Mouse (Mus musculus) neural tube, embryonic 15.5 days (tissue): ENCODE results near the gene Tmem104. TPM values are rescaled to one million over a fixed set of nuclear protein-coding genes. Genes with fewer than 3 reads are reported as not detected.

Experiments used
- ATAC-seq: fragments of 200-750 bp; cut with Nextera tagmentation; 2 replicates; pipeline ENCODE4 v1.8.0; 2017; ENCODE audit warnings: mild to moderate bottlenecking, moderate TSS enrichment, moderate library complexity; ENCODE audit not compliant: low FRiP score
- H3K27ac ChIP-seq: fragments of 300-500 bp; sonication (generic); replicated peaks from 2 replicates; pipeline ENCODE4 v1.5.1; 2015; ENCODE audit warnings: mild to moderate bottlenecking, inconsistent platforms
- H3K27me3 ChIP-seq: fragments of 300-500 bp; sonication (generic); replicated peaks from 2 replicates; pipeline ENCODE4 v1.6.1; 2015; ENCODE audit warnings: inconsistent platforms
- H3K36me3 ChIP-seq: fragments of 300-500 bp; sonication (generic); 2 replicates; pipeline ENCODE4 v1.6.1; 2015; ENCODE audit warnings: inconsistent platforms
- H3K4me1 ChIP-seq: fragments of 300-500 bp; sonication (generic); 2 replicates; pipeline ENCODE4 v1.6.1; 2015; ENCODE audit warnings: inconsistent platforms
- H3K4me2 ChIP-seq: fragments of 300-500 bp; sonication (generic); 2 replicates; pipeline ENCODE4 v1.6.1; 2015; ENCODE audit warnings: inconsistent platforms, mild to moderate bottlenecking, moderate library complexity
- H3K4me3 ChIP-seq: fragments of 300-500 bp; sonication (generic); replicated peaks from 2 replicates; pipeline ENCODE4 v1.5.1; 2015; ENCODE audit warnings: mild to moderate bottlenecking, inconsistent platforms
- H3K9ac ChIP-seq: fragments of 300-500 bp; sonication (generic); replicated peaks from 2 replicates; pipeline ENCODE4 v1.6.1; 2015; ENCODE audit warnings: mild to moderate bottlenecking, inconsistent platforms
- H3K9me3 ChIP-seq: fragments of 300-500 bp; sonication (generic); replicated peaks from 2 replicates; pipeline ENCODE4 v1.6.1; 2016; ENCODE audit warnings: inconsistent platforms
- WGBS: fragments of 180-500 bp; shearing (Covaris S2); methylation state at CpG from one replicate; pipeline ENCODE4 v1.1.7; 2015; ENCODE audit warnings: mixed read lengths; 5-methylcytosine and 5-hydroxymethylcytosine counted together
- polyA plus RNA-seq: library from polyadenylated mRNA; unstranded; fragments of >200 nt; fragmentation: Nextera tagmentation; extraction: Ambion mirVana; gene quantifications from 2 replicates; pipeline ENCODE4 v1.2.1, GENCODE M21; 2015

Gene Tmem104
- polyA plus RNA-seq, 1 experiment from 2014 or later, result 11.7 TPM

- H3K36me3 ChIP-seq, result no peaks in the 10 kb centered on the region
- H3K4me1 ChIP-seq, result peaks cover 47% of the 10 kb centered on the region
- H3K9me3 ChIP-seq, result no peaks in the 10 kb centered on the region
- H3K27ac ChIP-seq, result no peak overlapping the region
- no peak overlapping the region for H3K4me3 ChIP-seq
- ATAC-seq, result no peak
- peaks cover 19% of the 10 kb centered on the region for H3K27me3 ChIP-seq
- no peak overlapping the region for H3K4me2 ChIP-seq
- H3K9ac ChIP-seq, result no peak overlapping the region
- WGBS, result 92% methylated on average over 4 of the region's 4 CpGs
Observed at GRCm38 (mm10) chr11:115169430-115169829, 17.9 kb upstream of the Tmem104 start.

DNA sequence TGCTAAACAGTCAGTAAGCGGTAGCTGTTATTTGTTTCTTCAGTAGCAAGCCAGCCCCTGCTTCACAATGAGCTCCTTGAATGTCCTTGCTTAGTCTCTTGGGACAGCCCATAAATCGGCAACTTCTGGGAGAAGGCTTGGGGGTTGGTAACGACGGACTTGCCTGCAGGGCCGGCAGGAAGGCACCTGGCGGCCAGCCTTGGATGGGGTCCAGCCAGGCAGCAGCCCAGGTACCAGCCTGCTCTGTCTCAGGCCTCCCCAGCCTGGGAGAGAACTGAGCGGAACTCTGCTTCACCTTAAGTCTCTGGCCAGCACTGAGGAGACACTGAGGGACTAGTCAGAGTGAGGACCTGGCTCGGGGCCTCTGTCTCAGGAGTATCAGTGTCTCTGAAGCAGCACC, 16.2 kb upstream of the Tmem104 start:
- ATAC-seq, result no peak
- Histone ChIP-seq H3K27ac (no peak overlapping the region), H3K27me3 (peaks cover 2% of the 10 kb centered on the region; the same call in 1 of the 2 replicates), H3K4me1 (peaks cover 51% of the 10 kb centered on the region), H3K9me3 (no peaks in the 10 kb centered on the region), H3K9ac (no peak overlapping the region), H3K4me3 (no peak overlapping the region), H3K4me2 (peak overlapping the region; percentile 6; the same call in 1 of the 2 replicates), H3K36me3 (no peaks in the 10 kb centered on the region)
- WGBS, result 31% methylated on average over 8 of the region's 8 CpGs

DNA sequence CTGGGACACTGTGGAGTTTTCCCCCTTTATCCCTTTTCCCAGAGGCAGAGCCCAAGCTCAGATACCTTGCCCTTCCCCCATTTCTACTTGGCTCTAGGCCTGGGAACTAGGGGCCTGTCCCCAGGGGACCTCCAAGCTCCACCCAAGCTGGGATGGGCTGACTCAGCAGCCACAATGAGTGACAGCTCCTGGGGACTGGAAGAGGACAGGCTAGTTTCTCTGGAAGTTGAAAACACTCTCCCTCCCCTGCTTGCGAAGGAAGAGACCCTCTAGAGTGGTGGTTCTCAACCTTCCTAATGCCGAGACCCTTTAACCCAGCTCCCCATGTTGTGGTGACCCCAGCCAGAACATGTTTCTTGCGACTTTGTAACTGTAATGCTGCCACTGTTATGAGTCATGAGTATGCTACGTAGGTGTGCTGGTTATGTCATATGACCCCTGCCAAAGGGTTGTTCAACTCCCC, 14.4 kb upstream of the Tmem104 start:
- no peak for ATAC-seq
- Histone ChIP-seq H3K27ac (no peak overlapping the region), H3K4me1 (peaks cover 66% of the 10 kb centered on the region), H3K9ac (no peak overlapping the region), H3K27me3 (peaks cover 2% of the 10 kb centered on the region; the same call in 1 of the 2 replicates), H3K4me2 (peak overlapping the region; percentile 13), H3K36me3 (no peaks in the 10 kb centered on the region), H3K4me3 (no peak overlapping the region), H3K9me3 (no peaks in the 10 kb centered on the region)
- 37% methylated on average over 4 of the region's 4 CpGs for WGBS

- no peaks in the 10 kb centered on the region for H3K36me3 ChIP-seq
- ATAC-seq, result no peak
- 16% methylated on average over 16 of the region's 16 CpGs for WGBS
- no peak overlapping the region for H3K9ac ChIP-seq
- no peaks in the 10 kb centered on the region for H3K9me3 ChIP-seq
- H3K4me3 ChIP-seq, result no peak overlapping the region
- peaks cover 73% of the 10 kb centered on the region for H3K4me1 ChIP-seq
- peaks cover 2% of the 10 kb centered on the region; the same call in 1 of the 2 replicates for H3K27me3 ChIP-seq
- peak overlapping the region; percentile 19; the same call in 1 of the 2 replicates for H3K4me2 ChIP-seq
- H3K27ac ChIP-seq, result no peak overlapping the region
Observed at GRCm38 (mm10) chr11:115173549-115174339, 13.5 kb upstream of the Tmem104 start.

DNA sequence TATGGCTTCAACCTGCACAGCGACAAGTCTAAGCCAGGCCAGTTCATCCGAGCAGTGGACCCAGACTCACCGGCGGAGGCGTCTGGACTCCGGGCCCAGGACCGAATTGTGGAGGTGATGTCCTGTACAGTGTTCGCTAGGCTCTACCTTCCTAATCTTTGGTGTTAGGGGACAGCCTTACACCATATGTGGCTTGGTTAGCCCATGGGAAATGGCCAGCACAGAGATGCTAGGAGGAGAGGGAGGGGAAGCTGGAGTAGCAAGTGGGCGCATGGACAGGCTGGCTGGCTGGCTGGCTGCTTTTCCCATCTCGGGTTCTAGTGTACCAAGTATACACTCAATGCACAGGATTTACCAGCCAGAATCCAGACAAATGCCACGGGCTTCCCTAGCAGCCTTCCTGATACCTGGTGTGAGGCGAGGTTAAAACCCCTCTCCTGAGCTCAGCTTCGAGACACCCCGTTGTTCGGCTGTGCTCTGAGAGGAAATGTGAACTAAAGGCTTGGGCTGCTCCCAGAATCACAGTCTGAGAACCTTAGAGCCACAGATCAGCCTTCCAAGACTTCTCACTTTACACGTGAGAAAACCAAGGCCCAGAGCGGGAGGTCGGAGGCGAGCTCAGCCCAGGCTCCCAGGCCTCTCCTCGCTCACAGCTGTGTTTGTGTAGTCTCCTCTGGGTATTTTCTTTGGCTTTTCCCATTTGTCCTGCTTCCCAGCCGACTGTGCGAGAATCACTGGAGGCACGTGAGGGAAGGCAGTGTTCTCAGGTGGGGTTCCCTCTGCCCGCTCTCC, 10.7 kb upstream of the Tmem104 start:
- peak overlapping the region; percentile 5; the same call in 1 of the 2 replicates for H3K4me2 ChIP-seq
- 79% methylated on average over 24 of the region's 24 CpGs for WGBS
- peaks cover 2% of the 10 kb centered on the region; the same call in 1 of the 2 replicates for H3K27me3 ChIP-seq
- H3K4me1 ChIP-seq, result peaks cover 72% of the 10 kb centered on the region
- no peak for ATAC-seq
- no peak overlapping the region for H3K4me3 ChIP-seq
- H3K9me3 ChIP-seq, result no peaks in the 10 kb centered on the region
- H3K9ac ChIP-seq, result no peak overlapping the region
- peak overlapping the region; percentile 54 for H3K27ac ChIP-seq
- H3K36me3 ChIP-seq, result no peaks in the 10 kb centered on the region

DNA sequence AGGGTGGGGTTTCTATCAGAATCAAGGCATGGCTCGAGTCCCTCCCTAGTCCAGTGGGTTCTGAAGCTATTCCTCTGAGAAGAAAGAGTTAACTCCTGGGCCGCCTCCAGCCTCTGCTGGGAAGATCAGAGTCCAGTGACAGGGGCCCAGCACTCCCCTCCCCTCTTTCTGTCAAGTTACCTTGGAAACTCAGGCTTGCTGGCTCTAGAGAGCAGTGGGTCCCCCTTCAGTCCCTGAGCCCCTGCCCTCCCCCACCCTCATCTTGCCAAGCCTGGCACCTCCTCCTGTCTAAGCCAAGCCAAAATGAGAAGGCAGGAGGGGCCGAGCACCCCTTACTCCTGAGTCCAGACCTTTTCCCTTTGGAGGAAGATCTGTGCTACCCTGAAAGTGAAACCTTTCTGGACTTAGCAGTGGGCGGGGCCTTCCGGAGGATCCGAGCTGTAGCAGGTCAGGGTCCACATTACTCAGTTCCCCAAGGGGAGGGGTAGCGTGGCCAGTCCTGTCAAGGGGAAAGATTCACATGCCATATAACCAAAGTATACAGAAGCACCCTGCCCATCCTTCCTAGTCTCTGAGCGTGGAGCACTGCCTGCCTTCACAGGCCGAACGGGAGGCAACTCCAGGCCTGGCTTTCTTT, 9.6 kb upstream of the Tmem104 start:
- no peak overlapping the region for H3K4me3 ChIP-seq
- peak; percentile 67; the same call in 1 of the 2 replicates for ATAC-seq
- WGBS, result 48% methylated on average over 10 of the region's 10 CpGs
- peak overlapping the region; percentile 5 for H3K4me2 ChIP-seq
- 0 out of 2 replicates have a peak, but pooled peaks cover 3% of the 10 kb centered on the region for H3K36me3 ChIP-seq
- H3K9me3 ChIP-seq, result no peaks in the 10 kb centered on the region
- peaks cover 2% of the 10 kb centered on the region; the same call in 1 of the 2 replicates for H3K27me3 ChIP-seq
- H3K9ac ChIP-seq, result no peak overlapping the region
- H3K4me1 ChIP-seq, result peaks cover 61% of the 10 kb centered on the region
- peak overlapping the region; percentile 72 for H3K27ac ChIP-seq

DNA sequence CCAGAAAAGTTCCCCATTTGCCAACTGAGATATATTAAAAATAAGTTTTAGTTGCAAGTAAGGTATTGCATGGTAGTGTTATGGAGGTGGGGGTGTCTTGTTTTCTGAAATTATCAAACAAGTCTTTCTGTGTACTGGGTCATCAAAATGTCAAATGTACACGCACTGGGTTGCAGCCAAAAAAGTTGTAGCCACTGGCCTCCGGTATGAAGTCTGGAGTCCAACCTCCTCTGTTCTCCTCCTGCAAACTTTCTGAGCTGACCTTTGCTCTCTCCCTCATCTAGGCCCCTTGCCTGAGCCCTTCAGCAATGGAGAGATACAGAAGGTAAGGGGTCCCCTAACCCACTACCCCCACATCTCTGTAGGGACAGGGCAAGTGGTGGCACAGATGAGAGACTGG, 8.5 kb upstream of the Tmem104 start:
- Histone ChIP-seq H3K9me3 (no peaks in the 10 kb centered on the region), H3K4me3 (no peak overlapping the region), H3K9ac (no peak overlapping the region), H3K4me2 (no peak overlapping the region), H3K4me1 (peaks cover 51% of the 10 kb centered on the region), H3K27ac (peak overlapping the region; percentile 72), H3K36me3 (0 out of 2 replicates have a peak, but pooled peaks cover 3% of the 10 kb centered on the region), H3K27me3 (peaks cover 2% of the 10 kb centered on the region; the same call in 1 of the 2 replicates)
- no peak for ATAC-seq
- WGBS, result 82% methylated on average over 2 of the region's 2 CpGs

- no peak overlapping the region for H3K9ac ChIP-seq
- 0 out of 2 replicates have a peak, but pooled peaks cover 3% of the 10 kb centered on the region for H3K36me3 ChIP-seq
- no peaks in the 10 kb centered on the region for H3K9me3 ChIP-seq
- WGBS, result 74% methylated on average over 6 of the region's 6 CpGs
- peaks cover 46% of the 10 kb centered on the region for H3K4me1 ChIP-seq
- no peak overlapping the region for H3K4me2 ChIP-seq
- ATAC-seq, result peak; percentile 68
- H3K27ac ChIP-seq, result peak overlapping the region; percentile 72
- H3K27me3 ChIP-seq, result peaks cover under 1% of the 10 kb centered on the region; the same call in 1 of the 2 replicates
- H3K4me3 ChIP-seq, result no peak overlapping the region
Observed at GRCm38 (mm10) chr11:115179191-115179590, 8.1 kb upstream of the Tmem104 start.

GRCm38 (mm10) chr11:115179881-115180280, 7.4 kb upstream of the Tmem104 start:
- H3K9ac ChIP-seq, result no peak overlapping the region
- no peaks in the 10 kb centered on the region; the same call in 1 of the 2 replicates for H3K27me3 ChIP-seq
- 0 out of 2 replicates have a peak, but pooled peaks cover 3% of the 10 kb centered on the region for H3K36me3 ChIP-seq
- H3K9me3 ChIP-seq, result no peaks in the 10 kb centered on the region
- peak overlapping the region; percentile 37; the same call in 1 of the 2 replicates for H3K27ac ChIP-seq
- H3K4me3 ChIP-seq, result no peak overlapping the region
- H3K4me1 ChIP-seq, result peaks cover 40% of the 10 kb centered on the region
- no peak for ATAC-seq
- 83% methylated on average over 6 of the region's 6 CpGs for WGBS
- no peak overlapping the region for H3K4me2 ChIP-seq

DNA sequence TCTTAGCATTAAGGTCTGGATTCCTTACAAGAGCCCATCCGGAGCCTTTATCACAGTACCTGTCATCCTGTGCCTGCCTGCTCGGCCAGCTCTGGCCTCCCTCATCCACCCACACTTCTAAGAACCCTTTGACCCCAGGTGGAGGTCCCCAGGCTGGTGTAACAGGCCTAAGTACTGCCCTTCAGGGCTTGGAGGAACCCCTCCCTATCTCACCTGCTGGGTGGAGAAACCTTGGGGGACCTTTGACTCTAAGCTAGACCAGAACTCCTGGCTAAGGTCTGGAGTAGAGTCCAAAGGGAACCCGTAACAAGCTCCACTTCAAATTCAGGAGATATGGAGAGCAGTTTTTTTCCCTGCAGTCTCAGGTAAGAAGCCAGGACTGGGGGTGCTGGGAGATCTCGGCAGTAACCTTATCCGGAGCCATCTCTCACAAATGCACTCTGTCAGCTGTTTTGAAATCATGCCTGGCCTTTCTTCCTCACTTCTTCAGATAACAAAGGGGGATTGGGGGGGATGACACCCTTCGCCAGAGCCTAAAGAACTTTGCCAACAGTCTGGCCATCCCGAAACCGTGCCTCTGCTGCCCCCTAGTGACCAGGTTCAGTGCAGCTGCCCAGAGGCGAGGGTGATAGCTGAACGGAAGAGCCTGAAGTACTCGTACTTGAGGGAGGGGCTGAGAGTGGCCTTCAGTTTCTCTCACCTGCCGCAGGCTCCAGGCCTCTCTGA, 5.2 kb upstream of the Tmem104 start:
- Histone ChIP-seq H3K9ac (no peak overlapping the region), H3K27me3 (no peaks in the 10 kb centered on the region), H3K4me3 (no peak overlapping the region), H3K9me3 (no peaks in the 10 kb centered on the region), H3K27ac (no peak overlapping the region), H3K4me2 (no peak overlapping the region), H3K4me1 (peaks cover 30% of the 10 kb centered on the region), H3K36me3 (0 out of 2 replicates have a peak, but pooled peaks cover 3% of the 10 kb centered on the region)
- 23% methylated on average over 12 of the region's 12 CpGs for WGBS
- ATAC-seq, result no peak
